Mouse (Mus musculus) central nervous system, embryonic 11.5 days (tissue): ENCODE results near the gene Pou2f2. TPM values are rescaled to one million over a fixed set of nuclear protein-coding genes. Genes with fewer than 3 reads are reported as not detected.

Experiments used
- polyA plus RNA-seq: library from polyadenylated mRNA; depleted of rRNA; stranded (reverse); fragments of >200 nt; gene quantifications from 2 replicates; pipeline ENCODE4 v1.2.3, GENCODE M21; 2012; rRNA removed

Pou2f2 gene
- 21.3 and 25.0 TPM in 2 replicates for polyA plus RNA-seq

DNA sequence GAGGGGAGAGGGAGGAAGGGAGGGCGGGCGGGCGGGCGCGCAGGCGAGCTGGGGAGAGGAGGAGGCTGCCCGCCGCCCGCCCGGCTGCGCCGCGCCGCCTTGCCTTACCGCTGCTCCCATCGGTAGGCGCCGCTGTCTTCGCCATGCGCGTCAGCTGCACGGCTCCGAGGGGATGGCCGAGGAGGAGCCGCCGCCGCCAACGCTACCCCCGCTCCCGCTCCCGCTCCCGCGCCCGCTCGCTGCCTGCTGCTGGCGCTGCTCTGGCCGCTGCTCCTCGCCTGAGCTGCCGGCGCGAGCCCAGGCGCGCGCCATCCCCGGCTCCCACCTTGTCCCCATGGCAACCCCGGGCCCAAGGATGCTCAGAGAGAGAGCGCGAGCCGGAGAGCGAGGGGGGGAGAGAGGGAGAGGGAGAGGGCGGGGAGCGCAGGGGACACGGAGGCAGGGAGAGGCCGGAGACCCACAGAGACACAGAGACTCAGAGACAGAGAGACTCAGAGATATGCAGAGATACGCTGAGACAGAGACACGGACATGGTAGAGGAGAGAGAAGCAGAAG is at the start of gene Pou2f2:
Gene Pou2f2 (minus strand): TSS at position 121 of the 556 bp plus-strand sequence.

DNA sequence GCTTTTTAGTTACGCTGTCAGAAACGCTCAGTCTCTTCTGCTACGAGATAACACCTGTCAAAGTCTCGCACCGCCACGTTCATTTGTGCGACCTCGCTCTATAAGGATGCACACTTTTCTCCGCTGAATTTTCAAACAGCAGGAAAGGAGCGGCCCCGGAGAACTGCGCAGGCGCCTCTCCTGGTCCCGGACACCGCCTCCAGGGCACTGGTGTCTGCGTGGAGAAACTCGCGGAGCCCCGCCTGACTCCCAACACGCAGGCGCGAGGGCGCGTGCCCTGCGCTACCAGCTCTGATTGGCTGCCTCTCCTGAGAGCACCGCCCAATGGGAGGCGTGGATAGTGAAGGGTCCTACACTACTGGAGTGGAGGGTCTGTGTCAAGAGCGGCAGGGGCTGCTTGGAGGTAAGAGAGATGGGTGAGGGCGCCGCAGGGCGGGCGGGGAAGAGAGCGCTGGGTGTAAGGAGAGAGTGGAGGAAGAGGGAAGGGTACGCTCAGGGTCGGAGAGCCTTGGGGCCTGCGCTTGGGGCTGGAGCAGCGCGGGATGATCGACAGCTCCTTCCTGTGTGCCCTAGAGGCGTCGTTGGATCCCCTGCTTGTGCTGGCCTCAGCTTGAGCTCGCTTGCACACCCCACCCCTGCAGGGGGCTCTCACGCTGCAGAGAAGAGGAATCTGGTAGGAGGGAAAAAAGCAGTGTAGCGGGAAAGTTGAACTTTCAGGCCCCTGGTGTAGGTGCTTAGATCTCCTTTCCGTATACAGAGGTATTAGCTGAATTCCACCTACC is 41.8 kb upstream of the Pou2f2 start, which contains the start of gene Zfp526:
Gene Zfp526 (plus strand): TSS at position 324 of the 782 bp plus-strand sequence.

DNA sequence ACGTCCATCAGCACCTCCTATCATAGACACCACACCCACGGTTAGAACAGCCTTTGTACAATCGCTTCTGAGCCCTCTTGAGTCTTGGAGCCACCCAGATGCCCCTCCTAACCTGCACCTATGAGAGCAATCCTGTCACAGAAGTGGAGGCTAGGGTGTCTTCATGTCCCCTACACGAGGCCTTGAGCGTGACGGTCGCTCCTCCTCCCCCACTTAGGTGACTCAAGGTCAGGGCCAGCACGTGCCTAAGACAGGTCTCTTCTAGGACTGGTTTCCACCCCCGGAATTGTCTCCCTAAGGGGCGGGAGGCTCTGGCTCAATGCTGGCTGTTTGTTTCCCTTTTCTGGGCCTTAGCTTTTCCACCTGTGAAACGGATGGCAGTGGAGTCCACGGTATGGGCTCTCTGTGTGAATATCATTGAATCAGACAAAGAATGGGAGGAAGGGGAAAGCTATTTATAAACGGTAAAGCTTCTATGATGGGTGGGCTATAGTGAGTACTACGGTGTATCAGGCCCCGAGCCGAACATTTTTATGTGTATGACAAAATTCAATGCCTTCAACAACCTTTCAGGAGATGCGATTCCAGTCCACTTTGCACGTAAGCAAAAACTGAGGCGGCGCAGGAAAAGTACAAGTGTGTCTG is 41.1 kb upstream of the Pou2f2 start, which contains the start of gene Dedd2:
Gene Dedd2 (minus strand): TSS at position 159 of the 645 bp plus-strand sequence.

DNA sequence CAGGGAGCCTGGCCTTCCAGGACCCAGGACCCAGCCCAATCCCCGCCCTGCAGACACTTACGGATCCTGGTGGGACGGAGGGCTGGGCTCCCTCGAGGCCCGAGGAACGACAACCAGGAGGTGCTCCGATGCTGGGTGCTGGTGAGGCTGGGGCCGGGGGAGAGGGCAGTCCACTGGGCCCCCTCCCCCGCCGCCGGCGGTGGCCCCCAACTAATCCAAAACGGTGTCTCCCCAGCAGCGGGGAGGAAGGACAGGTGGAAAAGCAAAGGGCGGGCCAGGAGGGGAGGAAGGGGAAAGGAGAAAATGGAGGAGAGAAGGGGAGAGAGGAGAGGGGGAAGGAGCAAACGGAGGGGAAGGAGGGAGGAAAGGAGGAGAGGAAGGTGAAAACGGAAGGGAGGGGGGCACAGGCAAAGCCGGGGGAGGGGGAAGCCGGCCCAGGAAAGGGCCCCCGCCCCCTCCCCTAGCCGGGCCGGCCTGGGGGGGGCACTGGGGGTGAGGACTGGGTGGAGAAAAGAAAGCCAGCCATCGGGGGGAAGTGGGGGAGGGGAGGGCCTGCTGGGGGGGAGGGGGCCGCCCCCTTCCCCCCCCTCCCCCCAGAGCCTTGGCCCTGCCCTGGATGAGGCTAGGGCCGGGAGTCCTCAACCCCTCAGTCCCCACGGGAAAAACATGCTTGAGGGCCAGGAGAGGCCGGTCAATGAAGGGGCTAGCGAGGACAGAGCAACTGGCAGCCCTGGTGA is 107.4 kb downstream of the Pou2f2 start, which contains the start of the genes Grik5 and Zfp574:
Gene Grik5 (minus strand): TSS at position 368 of the 737 bp plus-strand sequence.
Gene Zfp574 (plus strand): TSS at position 589 of the 737 bp plus-strand sequence.

Other genes with a start within 250 kb of the Pou2f2 start
- gene Gm4881, start 235.2 kb downstream of the Pou2f2 start, polyA plus RNA-seq: 2.9 and 5.5 TPM in 2 replicates
- gene Rabac1, start 207.0 kb downstream of the Pou2f2 start, polyA plus RNA-seq: 86.6 and 98.9 TPM in 2 replicates
- gene Atp1a3, start 173.8 kb downstream of the Pou2f2 start, polyA plus RNA-seq: 29.8 and 30.4 TPM in 2 replicates
- gene Grik5, start 107.4 kb downstream of the Pou2f2 start, polyA plus RNA-seq: 71.4 and 73.3 TPM in 2 replicates
- gene Zfp574, start 107.2 kb downstream of the Pou2f2 start, polyA plus RNA-seq: 27.9 and 30.8 TPM in 2 replicates
- 11.0 and 15.1 TPM in 2 replicates for gene Dedd2, start 40.9 kb upstream of the Pou2f2 start, polyA plus RNA-seq
- gene Zfp526, start 41.7 kb upstream of the Pou2f2 start, polyA plus RNA-seq: 9.4 and 9.7 TPM in 2 replicates
- 105 and 132 TPM in 2 replicates for gene Gsk3a, start 58.1 kb upstream of the Pou2f2 start, polyA plus RNA-seq
- 39.9 and 44.0 TPM in 2 replicates for gene Erf, start 71.0 kb upstream of the Pou2f2 start, polyA plus RNA-seq
- 107 and 115 TPM in 2 replicates for gene Cic, start 88.0 kb upstream of the Pou2f2 start, polyA plus RNA-seq
- 263 and 326 TPM in 2 replicates for gene Pafah1b3, start 118.3 kb upstream of the Pou2f2 start, polyA plus RNA-seq
- 0.59 and 1.0 TPM in 2 replicates for gene Prr19, start 121.7 kb upstream of the Pou2f2 start, polyA plus RNA-seq
- 21.0 and 33.4 TPM in 2 replicates for gene Tmem145, start 126.4 kb upstream of the Pou2f2 start, polyA plus RNA-seq
- 36.0 and 37.9 TPM in 2 replicates for gene Megf8, start 137.4 kb upstream of the Pou2f2 start, polyA plus RNA-seq
- not detected in 2 replicates for gene Cnfn, start 190.0 kb upstream of the Pou2f2 start, polyA plus RNA-seq
- gene Lipe, start 219.0 kb upstream of the Pou2f2 start, polyA plus RNA-seq: 4.6 and 7.7 TPM in 2 replicates
- gene Cxcl17, start 233.2 kb upstream of the Pou2f2 start, polyA plus RNA-seq: not detected in 2 replicates